Mouse (Mus musculus) c-Kit-positive CD71-positive TER-119-positive erythroid progenitor cells, embryonic 14.5 days (primary cell): ENCODE results near the gene Tnpo1.
A peak's percentile ranks its signal among the peaks of the same experiment; 100 is the strongest.

Source experiments
- DNase-seq: peaks from one replicate; pipeline ENCODE4 v3.0.0-alpha.2; 2013; ENCODE audit warnings: low spot score

Gene Tnpo1

GRCm38 (mm10) chr13:98926213-98926957 lies at the start of gene Tnpo1:
Tnpo1 (minus strand) TSS chr13:98926384.
- DNase-seq = peak; percentile 77

- no peak for DNase-seq
These were observed 45.9 kb upstream of the Tnpo1 start for GRCm38 (mm10) chr13:98972090-98972489.

- no peak for DNase-seq
These were observed 45.5 kb upstream of the Tnpo1 start for GRCm38 (mm10) chr13:98971641-98972040.

- no peak for DNase-seq
These were observed 42.3 kb upstream of the Tnpo1 start for GRCm38 (mm10) chr13:98968517-98968916.

GRCm38 (mm10) chr13:98967942-98968341 lies 41.8 kb upstream of the Tnpo1 start:
- DNase-seq = no peak

- DNase-seq = no peak
These were observed 40.4 kb upstream of the Tnpo1 start for GRCm38 (mm10) chr13:98966583-98966982.

GRCm38 (mm10) chr13:98963612-98964011 lies 37.4 kb upstream of the Tnpo1 start:
- DNase-seq = no peak

- no peak for DNase-seq
These were observed 32.0 kb upstream of the Tnpo1 start for GRCm38 (mm10) chr13:98958177-98958576.

GRCm38 (mm10) chr13:98956209-98956608 lies 30.0 kb upstream of the Tnpo1 start:
- DNase-seq = no peak

GRCm38 (mm10) chr13:98955676-98956075 lies 29.5 kb upstream of the Tnpo1 start:
- no peak for DNase-seq

- DNase-seq = no peak
These were observed 29.0 kb upstream of the Tnpo1 start for GRCm38 (mm10) chr13:98955226-98955625.

GRCm38 (mm10) chr13:98953830-98954229 lies 27.6 kb upstream of the Tnpo1 start:
- no peak for DNase-seq

GRCm38 (mm10) chr13:98951951-98952350 lies 25.8 kb upstream of the Tnpo1 start:
- no peak for DNase-seq

- no peak for DNase-seq
These were observed 22.0 kb upstream of the Tnpo1 start for GRCm38 (mm10) chr13:98948146-98948545.

- no peak for DNase-seq
These were observed 20.2 kb upstream of the Tnpo1 start for GRCm38 (mm10) chr13:98946434-98946833.

GRCm38 (mm10) chr13:98945908-98946307 lies 19.7 kb upstream of the Tnpo1 start:
- no peak for DNase-seq

GRCm38 (mm10) chr13:98945381-98945780 lies 19.2 kb upstream of the Tnpo1 start:
- DNase-seq = no peak

- DNase-seq = peak; percentile 44
These were observed 18.5 kb upstream of the Tnpo1 start for GRCm38 (mm10) chr13:98944620-98945081.

GRCm38 (mm10) chr13:98942360-98942759 lies 16.2 kb upstream of the Tnpo1 start:
- no peak for DNase-seq

- no peak for DNase-seq
These were observed 15.7 kb upstream of the Tnpo1 start for GRCm38 (mm10) chr13:98941829-98942343.

GRCm38 (mm10) chr13:98937108-98937507 lies 10.9 kb upstream of the Tnpo1 start:
- no peak for DNase-seq

GRCm38 (mm10) chr13:98928908-98929307 lies 2.7 kb upstream of the Tnpo1 start:
- no peak for DNase-seq

GRCm38 (mm10) chr13:98926958-98927242 lies 716 bp upstream of the Tnpo1 start:
- no peak for DNase-seq
